Mouse (Mus musculus) forebrain, embryonic 14.5 days (tissue): ENCODE measurements around the gene Tspan15. TPM values are rescaled to one million over a fixed set of nuclear protein-coding genes. Genes with fewer than 3 reads are reported as not detected.
A peak's percentile ranks its signal among the peaks of the same experiment; 100 is the strongest.

Experiments
- ATAC-seq: fragments of 200-750 bp; cut with Nextera tagmentation; 2 replicates; pipeline ENCODE4 v1.8.0; 2017; ENCODE audit warnings: mild to moderate bottlenecking, moderate library complexity
- DNase-seq: peaks from one replicate; pipeline ENCODE4 v3.0.0-alpha.2; 2015; ENCODE audit warnings: low spot score
- H3K27ac ChIP-seq: fragments of 300-500 bp; sonication (generic); 2 replicates; pipeline ENCODE4 v1.5.1; 2014; ENCODE audit warnings: low read depth, mild to moderate bottlenecking, control low read depth, low read length, moderate library complexity
- H3K27me3 ChIP-seq: fragments of 300-500 bp; sonication (generic); replicated peaks from 2 replicates; pipeline ENCODE4 v1.6.1; 2014; ENCODE audit warnings: low read length, control low read depth, mixed read lengths; ENCODE audit not compliant: control insufficient read depth, insufficient read depth
- H3K36me3 ChIP-seq: fragments of 300-500 bp; sonication (generic); 2 replicates; pipeline ENCODE4 v1.6.1; 2014; ENCODE audit warnings: low read length, control low read depth; ENCODE audit not compliant: control insufficient read depth, insufficient read depth
- H3K4me1 ChIP-seq: fragments of 300-500 bp; sonication (generic); 2 replicates; pipeline ENCODE4 v1.6.1; 2014; ENCODE audit warnings: antibody characterized with exemption, low read length, control low read depth; ENCODE audit not compliant: control insufficient read depth, insufficient read depth
- H3K4me2 ChIP-seq: fragments of 300-500 bp; sonication (generic); 2 replicates; pipeline ENCODE4 v1.6.1; 2014; ENCODE audit warnings: mild to moderate bottlenecking, control low read depth, low read length
- H3K4me3 ChIP-seq: fragments of 300-500 bp; sonication (generic); 2 replicates; pipeline ENCODE4 v1.5.1; 2014; ENCODE audit warnings: low read depth, low read length, control low read depth
- H3K9ac ChIP-seq: fragments of 300-500 bp; sonication (generic); 2 replicates; pipeline ENCODE4 v1.6.1; 2014; ENCODE audit warnings: mild to moderate bottlenecking, low read length, control low read depth, moderate library complexity
- H3K9me3 ChIP-seq: fragments of 300-500 bp; sonication (generic); replicated peaks from 2 replicates; pipeline ENCODE4 v1.6.1; 2016; ENCODE audit warnings: low read length, control low read depth, mixed read lengths; ENCODE audit not compliant: control insufficient read depth
- WGBS: fragments of 180-500 bp; shearing (Covaris S2); extraction: QIAGEN DNeasy Blood & Tissue Kit; methylation state at CpG from one replicate; pipeline ENCODE4 v1.1.7; 2014; 5-methylcytosine and 5-hydroxymethylcytosine counted together
- polyA plus RNA-seq: library from polyadenylated mRNA; unstranded; fragments of >200 nt; fragmentation: Nextera tagmentation; extraction: Ambion mirVana; gene quantifications from 2 replicates; pipeline ENCODE4 v1.2.1, GENCODE M21; 2014

Tspan15 gene
- polyA plus RNA-seq, 1 experiment from 2014 or later, result 13.7 TPM

DNA sequence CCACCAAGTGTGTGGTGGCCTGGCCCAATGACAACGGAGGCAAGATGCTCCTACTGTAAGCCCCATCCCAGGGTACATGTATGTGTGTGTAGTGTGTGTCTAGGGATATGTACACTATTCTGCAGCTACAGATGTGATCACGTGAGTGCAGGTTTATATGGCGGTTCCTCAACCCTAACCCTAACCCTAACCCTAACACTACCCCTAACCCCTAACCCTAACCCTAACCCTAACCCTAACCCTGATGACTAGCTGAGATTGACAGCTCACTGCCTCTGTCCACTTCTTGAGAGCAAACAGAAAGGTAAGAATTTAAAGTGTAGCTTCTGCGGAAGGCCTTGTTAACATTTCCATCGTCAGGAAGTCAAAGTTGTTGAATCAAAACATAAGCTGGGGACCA lies 27.2 kb upstream of the Tspan15 start:
- WGBS, result 92% methylated on average over 5 of the region's 5 CpGs
- H3K9me3 ChIP-seq, result no peaks in the 10 kb centered on the region
- no peaks in the 10 kb centered on the region for H3K27me3 ChIP-seq
- DNase-seq (no peak), ATAC-seq (no peak)
- no peak overlapping the region for H3K4me2 ChIP-seq
- H3K9ac ChIP-seq, result no peak overlapping the region
- no peaks in the 10 kb centered on the region for H3K36me3 ChIP-seq
- H3K27ac ChIP-seq, result no peak overlapping the region
- H3K4me1 ChIP-seq, result no peaks in the 10 kb centered on the region
- H3K4me3 ChIP-seq, result no peak overlapping the region

DNA sequence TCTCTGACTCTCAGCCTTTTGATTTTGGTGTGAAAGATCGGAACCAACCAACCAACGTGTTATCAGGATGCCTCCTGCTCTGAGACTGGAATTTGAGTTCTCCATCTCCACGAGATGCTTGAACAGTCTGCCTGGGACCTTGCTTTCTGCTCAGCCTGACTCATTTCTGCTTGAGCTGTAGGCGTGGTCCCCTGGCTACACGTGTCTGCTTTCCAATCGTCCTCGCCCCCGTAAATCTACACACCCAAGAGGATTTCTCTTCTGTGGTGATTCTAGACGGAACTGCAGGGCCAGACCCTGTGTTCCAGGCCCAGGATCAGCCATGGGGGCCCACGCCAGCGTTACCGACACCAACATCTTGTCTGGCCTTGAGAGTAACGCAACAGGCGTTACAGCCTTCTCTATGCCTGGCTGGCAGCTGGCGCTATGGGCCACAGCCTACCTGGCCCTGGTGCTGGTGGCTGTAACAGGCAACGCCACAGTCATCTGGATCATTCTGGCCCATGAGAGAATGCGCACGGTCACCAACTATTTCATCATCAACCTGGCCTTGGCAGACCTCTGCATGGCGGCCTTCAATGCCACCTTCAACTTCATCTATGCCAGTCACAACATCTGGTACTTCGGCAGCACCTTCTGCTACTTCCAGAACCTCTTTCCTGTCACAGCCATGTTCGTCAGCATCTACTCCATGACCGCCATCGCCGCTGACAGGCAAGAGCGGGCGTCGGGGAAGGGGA lies 21.6 kb upstream of the Tspan15 start:
- H3K4me1 ChIP-seq, result no peaks in the 10 kb centered on the region
- H3K27me3 ChIP-seq, result no peaks in the 10 kb centered on the region
- no peak for ATAC-seq
- DNase-seq, result no peak
- 89% methylated on average over 27 of the region's 27 CpGs for WGBS
- no peak overlapping the region for H3K4me2 ChIP-seq
- no peak overlapping the region for H3K9ac ChIP-seq
- H3K9me3 ChIP-seq, result no peaks in the 10 kb centered on the region
- H3K27ac ChIP-seq, result no peak overlapping the region
- no peak overlapping the region for H3K4me3 ChIP-seq
- no peaks in the 10 kb centered on the region for H3K36me3 ChIP-seq

DNA sequence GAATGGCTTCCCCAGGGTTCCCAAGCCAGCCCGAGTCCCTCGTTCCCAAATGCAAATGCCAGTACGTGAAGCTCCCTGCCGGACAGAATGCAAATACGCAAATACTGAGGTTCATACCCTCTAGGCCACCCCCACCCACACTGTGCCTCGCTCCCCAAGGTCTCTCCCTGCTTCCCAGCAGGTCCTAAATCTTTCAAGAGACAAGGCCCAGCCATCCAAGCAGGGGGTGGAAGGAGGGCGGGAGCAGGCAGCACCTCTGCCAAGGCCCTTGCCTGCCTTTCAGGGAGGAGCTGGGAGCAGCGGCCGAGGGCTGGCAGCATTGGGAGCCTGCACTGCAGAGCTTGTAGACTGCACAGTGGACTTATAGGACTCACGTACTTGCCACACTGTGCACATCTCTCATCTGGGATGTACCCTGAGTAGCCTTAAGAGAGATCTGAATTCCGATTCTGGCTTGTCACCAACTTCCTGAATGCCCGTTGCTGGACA lies 21.0 kb upstream of the Tspan15 start, which contains the start of gene Tacr2:
Gene Tacr2, plus strand, starts transcription at position 439 of the 489 bp plus-strand sequence.
- WGBS, result 58% methylated on average over 12 of the region's 12 CpGs
- no peaks in the 10 kb centered on the region for H3K9me3 ChIP-seq
- H3K4me1 ChIP-seq, result no peaks in the 10 kb centered on the region

DNA sequence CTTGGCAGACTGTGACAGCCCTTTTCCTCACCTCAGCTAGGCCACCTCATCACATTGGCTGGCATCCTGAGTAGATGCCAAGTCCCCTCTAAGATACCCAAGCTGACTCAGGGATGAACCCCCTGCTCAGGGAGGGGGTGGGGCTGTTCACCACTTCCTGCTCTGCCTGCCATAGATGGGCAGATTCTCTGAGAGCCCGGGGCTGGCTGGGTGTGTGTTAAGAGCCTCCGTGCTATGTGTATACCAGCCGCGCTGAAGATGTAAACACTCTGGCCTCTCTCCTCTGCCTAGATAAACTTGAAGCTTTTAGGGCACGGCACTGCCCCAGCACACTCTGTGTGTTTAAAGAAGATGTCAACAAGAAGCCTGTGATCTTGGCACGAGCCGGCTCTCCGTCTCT lies 16.8 kb upstream of the Tspan15 start:
- H3K4me3 ChIP-seq, result no peak overlapping the region
- H3K4me2 ChIP-seq, result no peak overlapping the region
- no peak for DNase-seq
- 74% methylated on average over 8 of the region's 8 CpGs for WGBS
- H3K36me3 ChIP-seq, result no peaks in the 10 kb centered on the region
- no peak overlapping the region for H3K9ac ChIP-seq
- no peak overlapping the region for H3K27ac ChIP-seq
- no peaks in the 10 kb centered on the region for H3K4me1 ChIP-seq
- no peaks in the 10 kb centered on the region for H3K27me3 ChIP-seq
- H3K9me3 ChIP-seq, result no peaks in the 10 kb centered on the region
- ATAC-seq, result no peak

More for the DNA sequence above, 21.0 kb upstream of the Tspan15 start, which contains the start of gene Tacr2:
- Histone ChIP-seq H3K4me2 (no peak within 1 kb of the TSS), H3K27ac (no peak within 1 kb of the TSS), H3K36me3 (no peaks in the 10 kb centered on the region), H3K4me3 (no peak within 1 kb of the TSS), H3K27me3 (no peaks in the 10 kb centered on the region), H3K9ac (no peak within 1 kb of the TSS)
- ATAC-seq (no peak), DNase-seq (no peak)

DNA sequence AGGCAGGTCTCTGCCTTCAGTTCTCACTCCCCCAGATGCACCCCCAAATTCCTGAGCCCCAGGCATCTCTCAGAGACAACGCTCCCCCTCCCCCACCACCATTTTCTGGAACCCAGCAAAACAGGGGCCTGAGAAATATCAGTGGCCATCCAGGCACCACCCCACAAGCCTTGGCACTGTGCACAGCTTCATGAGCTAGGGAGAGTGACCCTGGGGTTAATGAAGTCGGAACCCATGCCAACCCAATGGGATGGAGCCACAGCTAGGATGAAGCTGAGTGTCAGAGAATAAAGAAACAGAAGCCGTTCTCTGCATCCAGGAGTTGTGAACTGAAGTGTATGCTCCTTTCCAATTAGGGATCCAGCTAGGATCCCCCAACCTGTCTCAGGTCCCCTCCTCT lies 16.1 kb upstream of the Tspan15 start:
- H3K27me3 ChIP-seq, result no peaks in the 10 kb centered on the region
- H3K4me2 ChIP-seq, result no peak overlapping the region
- H3K9ac ChIP-seq, result no peak overlapping the region
- WGBS, result 73% methylated on average over 3 of the region's 3 CpGs
- DNase-seq (peak; percentile 30), ATAC-seq (no peak)
- H3K4me1 ChIP-seq, result no peaks in the 10 kb centered on the region
- no peaks in the 10 kb centered on the region for H3K9me3 ChIP-seq
- H3K36me3 ChIP-seq, result no peaks in the 10 kb centered on the region
- H3K4me3 ChIP-seq, result no peak overlapping the region
- no peak overlapping the region for H3K27ac ChIP-seq

DNA sequence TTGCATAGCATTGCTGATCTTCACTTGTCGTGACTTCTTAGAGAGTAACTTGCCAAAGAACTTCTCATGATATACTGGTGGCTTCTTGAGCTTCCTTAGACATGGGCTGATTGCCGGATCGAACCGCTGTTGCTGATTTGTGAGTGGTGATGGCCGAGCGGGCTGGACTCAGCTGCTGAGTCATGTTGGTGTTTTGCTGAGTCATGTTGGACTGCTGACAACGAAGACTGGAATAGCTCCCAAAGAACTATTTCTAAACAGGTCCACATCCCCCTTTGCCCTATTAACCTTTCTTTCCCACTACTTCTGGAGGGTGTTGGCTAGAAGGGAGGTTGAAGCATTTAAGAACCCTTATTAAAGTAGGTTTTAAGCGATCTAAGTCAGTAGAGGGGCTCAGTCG lies 13.0 kb upstream of the Tspan15 start:
- DNase-seq, result no peak
- no peak overlapping the region for H3K4me2 ChIP-seq
- ATAC-seq, result no peak
- no peaks in the 10 kb centered on the region for H3K27me3 ChIP-seq
- H3K4me3 ChIP-seq, result no peak overlapping the region
- H3K9me3 ChIP-seq, result no peaks in the 10 kb centered on the region
- H3K9ac ChIP-seq, result no peak overlapping the region
- H3K36me3 ChIP-seq, result no peaks in the 10 kb centered on the region
- H3K27ac ChIP-seq, result no peak overlapping the region
- 91% methylated on average over 9 of the region's 9 CpGs for WGBS
- no peaks in the 10 kb centered on the region for H3K4me1 ChIP-seq

DNA sequence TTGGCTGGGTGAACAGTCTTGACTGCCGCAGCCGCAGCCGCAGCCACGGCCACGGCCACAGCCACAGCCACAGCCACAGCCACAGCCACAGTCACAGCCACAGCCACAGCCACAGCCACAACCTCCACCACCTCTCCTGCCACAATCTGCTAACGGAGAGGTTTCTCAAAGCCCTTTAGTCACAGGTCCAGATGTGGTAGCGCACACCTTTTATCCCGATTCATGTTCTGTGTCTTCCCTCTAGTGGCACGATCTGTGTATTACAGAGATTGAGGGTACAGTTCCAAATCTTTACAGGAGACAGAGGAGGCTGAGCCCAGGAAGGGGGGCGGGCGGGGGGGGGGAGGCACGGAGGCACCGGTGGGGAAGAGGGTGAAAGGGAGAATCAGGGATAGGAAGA lies 11.8 kb upstream of the Tspan15 start:
- Histone ChIP-seq H3K4me3 (no peak overlapping the region), H3K27me3 (no peaks in the 10 kb centered on the region), H3K9ac (no peak overlapping the region), H3K4me2 (no peak overlapping the region), H3K27ac (no peak overlapping the region), H3K9me3 (no peaks in the 10 kb centered on the region), H3K36me3 (no peaks in the 10 kb centered on the region), H3K4me1 (no peaks in the 10 kb centered on the region)
- 70% methylated on average over 9 of the region's 13 CpGs for WGBS
- DNase-seq (peak; percentile 70), ATAC-seq (no peak)

DNA sequence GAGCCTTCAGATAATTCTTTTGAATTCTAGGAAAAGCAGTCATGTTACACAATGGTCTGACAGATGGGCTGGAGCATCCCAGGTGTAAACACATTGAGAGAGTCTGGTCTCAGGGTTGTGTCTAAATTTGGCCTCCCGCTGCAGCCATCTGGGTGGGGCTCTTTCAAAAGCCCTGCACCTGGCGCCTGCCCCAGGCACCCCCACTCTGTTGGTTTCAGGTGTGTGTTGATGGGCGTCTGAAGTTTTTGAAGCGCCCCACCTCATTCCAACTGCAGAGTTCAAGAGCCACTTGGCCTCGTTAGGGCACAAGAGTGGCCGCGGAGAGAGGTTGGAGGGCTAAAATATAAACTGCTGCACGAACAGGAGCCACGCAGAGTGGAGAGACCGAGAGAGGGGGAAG lies 11.3 kb upstream of the Tspan15 start:
- no peaks in the 10 kb centered on the region for H3K4me1 ChIP-seq
- 83% methylated on average over 10 of the region's 10 CpGs for WGBS

DNA sequence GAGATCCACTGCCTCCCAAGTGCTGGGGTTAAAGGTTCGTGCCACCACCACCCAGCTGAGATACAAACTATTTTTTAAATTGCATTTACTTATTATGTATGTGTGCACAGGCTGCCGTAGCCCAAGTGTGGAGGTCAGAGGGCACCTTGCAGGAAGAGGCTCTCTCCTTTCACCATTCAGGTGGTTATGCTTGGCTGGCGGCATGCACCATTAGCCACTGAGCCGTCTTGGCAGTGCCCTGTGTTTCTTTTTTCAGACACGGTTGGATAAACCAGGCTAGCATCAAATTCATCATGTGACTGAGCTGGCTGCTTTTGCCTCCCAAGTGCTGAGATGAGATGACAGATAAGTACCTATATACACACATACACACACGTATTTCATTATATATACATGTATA lies 8.2 kb upstream of the Tspan15 start:
- Histone ChIP-seq H3K27ac (no peak overlapping the region), H3K36me3 (no peaks in the 10 kb centered on the region), H3K27me3 (no peaks in the 10 kb centered on the region), H3K4me3 (no peak overlapping the region), H3K4me1 (no peaks in the 10 kb centered on the region), H3K9me3 (no peaks in the 10 kb centered on the region), H3K4me2 (no peak overlapping the region), H3K9ac (no peak overlapping the region)
- ATAC-seq, result no peak
- no peak for DNase-seq
- WGBS, result 58% methylated on average over 6 of the region's 6 CpGs

More for the DNA sequence above, 11.3 kb upstream of the Tspan15 start:
- Histone ChIP-seq H3K27me3 (no peaks in the 10 kb centered on the region), H3K27ac (no peak overlapping the region), H3K4me3 (no peak overlapping the region), H3K9ac (no peak overlapping the region), H3K9me3 (no peaks in the 10 kb centered on the region), H3K4me2 (no peak overlapping the region), H3K36me3 (no peaks in the 10 kb centered on the region)
- DNase-seq, result no peak
- no peak for ATAC-seq
